Mouse (Mus musculus): ENCODE results near the gene Olfr684.

The Olfr684 gene

GRCm38 (mm10) chr7:105163553-105163952 lies at the start of gene Olfr684:
Gene Olfr684, minus strand, starts transcription at chr7:105163653.
- no peak for DNase-seq (ENCODE audit: low read depth)

DNA sequence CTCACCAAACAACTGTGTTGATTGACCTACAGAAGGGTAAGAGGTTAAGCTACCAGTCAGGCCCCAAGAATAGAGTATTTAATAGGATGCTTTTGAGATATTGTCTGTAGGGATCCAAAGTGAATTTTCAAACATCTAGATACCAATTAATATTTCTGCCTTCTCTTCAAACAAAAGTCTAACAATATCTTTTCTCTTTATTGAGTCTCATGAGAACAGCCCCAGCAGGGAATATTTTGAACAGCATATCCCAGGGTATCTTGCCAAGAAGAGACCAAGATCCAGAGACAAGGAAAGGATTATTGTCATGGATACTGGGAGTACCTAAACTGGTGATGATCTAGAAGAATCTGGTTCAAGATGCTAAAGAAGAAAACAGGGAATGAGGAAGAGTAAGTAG lies 43.9 kb upstream of the Olfr684 start, which contains the start of gene Olfr686:
Gene Olfr686, minus strand, starts transcription at position 101 of the 400 bp plus-strand sequence.
- no peak for DNase-seq (ENCODE audit: low read depth)

- no peak for DNase-seq (ENCODE audit: low read depth)
Observed at GRCm38 (mm10) chr7:105185912-105186311, 22.5 kb upstream of the Olfr684 start, which contains the start of gene Olfr685. Gene Olfr685, minus strand, starts transcription at chr7:105186012.

DNA sequence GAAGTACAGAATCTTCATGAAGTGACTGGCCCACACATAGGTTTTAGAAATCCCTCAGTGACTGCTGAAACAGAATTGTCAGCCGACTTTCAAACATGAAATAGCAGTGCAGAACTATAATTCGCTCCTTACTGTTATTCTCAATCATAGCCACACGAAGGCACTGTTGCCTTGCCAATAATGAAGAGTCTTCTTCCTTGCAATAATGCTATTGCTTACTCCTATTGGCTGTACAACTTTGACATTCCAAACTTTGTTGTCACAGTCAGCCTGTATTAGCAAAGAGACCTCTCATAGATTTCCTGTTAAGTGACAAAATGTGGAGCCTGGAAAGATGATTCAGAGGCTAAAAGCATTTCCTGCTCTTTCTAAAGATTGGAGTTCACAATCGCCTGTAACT lies 7.3 kb upstream of the Olfr684 start:
- DNase-seq (ENCODE audit: low read depth), result peak; percentile 2

- no peak for DNase-seq (ENCODE audit: low read depth)
Observed at GRCm38 (mm10) chr7:105146912-105147311, 16.5 kb downstream of the Olfr684 start, which contains the start of gene Olfr683. Gene Olfr683, minus strand, starts transcription at chr7:105147012.

DNA sequence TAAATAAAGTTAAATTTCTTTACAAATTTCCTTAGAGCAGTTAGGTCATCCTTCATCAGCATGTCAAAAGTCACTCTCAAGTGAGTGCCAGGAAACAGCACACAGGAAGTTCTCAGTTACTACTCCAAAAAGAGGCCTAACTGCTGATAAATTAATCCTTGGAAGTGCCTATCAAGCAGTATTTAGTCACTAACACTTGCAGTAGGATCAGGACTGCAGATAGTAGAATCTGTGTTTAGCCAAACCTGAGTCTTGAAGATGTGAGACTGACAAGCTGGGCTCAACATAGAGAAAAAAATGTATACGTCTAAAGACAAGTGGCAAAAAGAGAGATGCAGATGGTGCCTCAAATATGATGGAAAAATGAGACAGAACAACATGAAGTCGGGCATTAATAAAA lies 22.2 kb downstream of the Olfr684 start:
- DNase-seq (ENCODE audit: low read depth), result no peak

GRCm38 (mm10) chr7:105116536-105116935 lies 46.9 kb downstream of the Olfr684 start, which contains the start of gene Olfr681:
Gene Olfr681, plus strand, starts transcription at chr7:105116836.
- no peak for DNase-seq (ENCODE audit: low read depth)
